Mouse (Mus musculus) olfactory bulb, adult 2 months (tissue): ENCODE results near the gene Slc13a3.

Source experiments
- CTCF ChIP-seq: fragments of 200-500 bp; IDR thresholded peaks from 2 replicates; pipeline ENCODE4 v1.5.1; 2012; ENCODE audit warnings: low read depth, mild to moderate bottlenecking, low read length, moderate library complexity; ENCODE audit not compliant: insufficient read depth
- POLR2A ChIP-seq: fragments of 200-500 bp; IDR thresholded peaks from 2 replicates; pipeline ENCODE4 v1.6.1; 2012; ENCODE audit warnings: mild to moderate bottlenecking, low read depth, low read length, moderate library complexity; ENCODE audit not compliant: insufficient read depth

DNA sequence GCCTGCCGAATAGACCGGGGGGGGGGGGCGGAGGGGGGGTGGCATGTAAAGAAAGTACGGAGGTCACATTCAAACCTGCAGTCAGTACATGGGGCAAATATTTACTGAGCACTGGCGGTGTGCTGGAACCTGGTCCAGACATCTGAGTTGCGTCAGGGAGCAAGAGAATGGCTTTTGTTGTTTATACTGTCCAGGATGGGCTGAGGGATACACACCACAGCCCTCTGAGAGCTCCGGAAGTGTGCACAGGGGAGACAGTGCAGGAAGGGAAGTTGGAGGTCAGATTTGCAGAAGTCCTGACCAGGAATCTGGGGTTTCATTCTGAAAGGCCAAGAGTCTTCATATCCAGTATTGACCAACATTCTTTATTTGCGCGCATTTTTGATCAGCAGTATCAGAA lies 68.1 kb downstream of the Slc13a3 start:
- TF ChIP-seq CTCF (no peak), POLR2A (no peak)
